Mouse (Mus musculus) lung, adult 2 months (tissue): ENCODE results near the gene Cdk18.

Source experiments
- CTCF ChIP-seq: fragments of 200-500 bp; IDR thresholded peaks from 2 replicates; pipeline ENCODE4 v1.5.1; 2011; ENCODE audit warnings: mild to moderate bottlenecking, low read length, control low read depth; ENCODE audit not compliant: insufficient read depth
- POLR2A ChIP-seq: fragments of 200-500 bp; IDR thresholded peaks from 2 replicates; pipeline ENCODE4 v1.6.1; 2011; ENCODE audit warnings: low read depth, mild to moderate bottlenecking, control low read depth, low read length, borderline replicate concordance; ENCODE audit errors: extremely low read depth

GRCm38 (mm10) chr1:132138576-132139415 lies 688 bp downstream of the Cdk18 start:
- TF ChIP-seq CTCF (no peak), POLR2A (no peak)
